Mouse (Mus musculus) embryo, embryonic 10 days (tissue): ENCODE measurements around the gene Lepr.

Source experiments
- DNase-seq: peaks from one replicate; pipeline ENCODE4 v3.0.0-alpha.2; 2015; ENCODE audit warnings: low spot score

The Lepr gene

GRCm38 (mm10) chr4:101717367-101718121 lies at the start of gene Lepr:
Gene Lepr (plus strand): TSS chr4:101717404.
- peak; percentile 43 for DNase-seq

DNA sequence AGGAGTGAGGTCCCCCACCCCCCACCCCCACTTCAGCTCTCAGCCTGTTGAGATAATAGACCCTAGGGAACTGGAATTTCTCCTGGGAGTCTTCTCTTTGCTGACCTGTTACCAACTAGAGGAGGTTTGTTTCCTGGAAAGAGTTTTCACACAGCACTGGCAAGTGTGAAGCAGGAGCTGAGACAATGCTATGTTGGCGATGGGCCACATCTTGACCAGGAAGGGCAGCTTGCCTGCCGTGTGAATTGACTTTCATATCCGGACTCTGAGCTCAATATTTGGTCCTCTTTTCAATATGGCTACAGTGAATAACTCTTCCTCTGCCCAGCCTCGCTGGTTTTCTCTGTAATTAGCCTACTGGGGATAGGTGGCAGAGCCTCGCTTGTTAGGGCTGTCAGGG lies 48.0 kb upstream of the Lepr start:
- no peak for DNase-seq

- no peak for DNase-seq
These were observed 47.4 kb upstream of the Lepr start for GRCm38 (mm10) chr4:101669811-101670210.

- no peak for DNase-seq
These were observed 42.4 kb upstream of the Lepr start for GRCm38 (mm10) chr4:101674790-101675189.

DNA sequence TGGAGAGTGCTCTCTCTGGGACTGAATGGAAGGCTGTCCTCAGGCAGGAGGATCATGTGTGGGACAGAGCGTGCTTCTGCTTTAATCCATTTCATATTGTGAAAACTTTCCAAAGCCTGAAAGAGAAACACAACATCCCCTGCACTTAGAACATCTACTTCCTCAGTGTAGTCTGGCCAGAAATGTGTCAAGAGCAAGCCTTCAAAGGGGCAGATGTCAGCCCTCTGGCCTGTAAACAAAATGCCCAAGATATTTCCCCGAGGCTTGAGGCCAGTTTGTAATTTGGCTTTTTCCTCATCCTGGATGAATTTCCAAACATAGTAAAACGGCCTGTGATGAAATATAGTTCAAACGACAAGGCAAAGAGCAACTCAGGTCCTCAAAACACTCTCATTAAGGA lies 41.5 kb upstream of the Lepr start:
- no peak for DNase-seq

- DNase-seq, result no peak
These were observed 34.6 kb upstream of the Lepr start for GRCm38 (mm10) chr4:101682620-101683019.

DNA sequence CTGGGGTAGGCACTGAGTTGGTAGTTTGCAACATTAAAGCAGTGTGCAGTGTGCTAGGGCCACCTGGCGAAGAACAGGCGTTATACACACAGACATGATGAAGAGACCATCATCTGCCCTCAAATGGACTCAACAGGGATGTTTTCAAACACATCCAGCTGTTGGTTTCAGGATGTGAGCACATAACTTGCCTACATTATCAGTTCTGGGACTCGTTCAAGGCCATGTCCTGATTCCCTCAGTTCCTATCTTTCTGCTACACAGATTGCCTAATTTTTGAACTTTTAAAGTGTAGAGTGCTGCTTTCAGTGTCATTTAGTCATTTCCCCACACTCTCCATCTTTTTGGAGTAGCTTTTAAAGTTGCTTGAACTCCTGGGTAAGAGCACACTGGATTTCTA lies 34.1 kb upstream of the Lepr start:
- DNase-seq, result no peak

DNA sequence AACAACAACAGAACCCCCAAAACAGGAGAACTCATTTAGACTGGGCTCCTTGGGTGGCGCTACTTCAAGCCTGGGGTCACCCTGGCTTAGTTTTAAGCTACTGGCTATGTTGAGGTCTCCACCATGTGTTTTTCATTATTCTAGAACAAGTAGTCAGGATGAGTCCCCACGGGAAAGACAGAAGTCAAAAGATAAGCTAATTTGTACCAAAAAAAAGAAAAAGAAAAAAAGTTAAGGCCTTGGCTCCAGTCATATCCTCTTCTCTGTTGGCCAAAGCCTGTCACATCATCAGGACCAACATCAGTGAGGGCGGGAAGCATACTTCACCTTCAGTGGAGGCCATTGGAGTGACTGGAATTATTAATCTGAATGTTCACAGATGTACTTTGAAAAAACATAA lies 32.4 kb upstream of the Lepr start:
- DNase-seq, result no peak

GRCm38 (mm10) chr4:101686227-101686810 lies 30.9 kb upstream of the Lepr start:
- no peak for DNase-seq

DNA sequence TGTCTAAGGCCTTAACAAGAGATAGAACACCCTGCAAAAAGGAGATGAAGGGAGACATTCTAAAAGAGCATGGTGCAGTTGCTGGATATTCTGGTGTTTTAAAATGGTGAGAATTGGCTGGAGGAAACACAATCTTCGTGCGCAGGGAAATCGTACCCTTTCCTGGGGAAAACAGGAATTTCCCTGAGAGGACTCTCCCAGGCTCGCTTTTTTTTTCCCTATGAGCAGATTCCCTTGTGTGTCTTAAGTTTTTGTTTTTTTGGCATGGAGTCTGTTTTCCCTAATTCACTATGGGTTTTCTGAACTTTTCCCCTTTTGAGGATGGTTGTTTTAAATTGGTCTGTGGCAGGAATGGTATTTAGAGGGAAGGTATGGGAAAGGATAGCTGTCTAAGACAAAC lies 28.0 kb upstream of the Lepr start:
- DNase-seq, result no peak

DNA sequence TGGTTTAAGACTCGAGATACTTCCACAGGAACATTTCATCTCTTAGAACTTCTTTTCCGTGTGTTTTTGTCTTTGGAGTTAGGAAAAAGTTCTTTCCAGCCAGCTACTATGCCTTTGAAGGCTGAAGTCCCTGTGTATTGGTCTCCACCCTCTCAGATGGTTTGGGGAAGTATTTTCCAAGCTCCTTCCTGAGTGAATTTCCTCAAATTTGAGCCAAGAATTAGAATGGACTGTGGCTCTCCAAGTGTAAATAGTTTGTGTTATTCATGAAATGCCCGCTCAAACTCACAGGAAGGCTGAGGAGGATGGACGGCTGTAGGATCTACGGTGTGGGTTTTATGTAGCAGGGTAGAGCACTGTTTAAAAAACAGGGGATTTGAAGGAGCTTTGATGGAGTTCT lies 27.6 kb upstream of the Lepr start:
- no peak for DNase-seq

DNA sequence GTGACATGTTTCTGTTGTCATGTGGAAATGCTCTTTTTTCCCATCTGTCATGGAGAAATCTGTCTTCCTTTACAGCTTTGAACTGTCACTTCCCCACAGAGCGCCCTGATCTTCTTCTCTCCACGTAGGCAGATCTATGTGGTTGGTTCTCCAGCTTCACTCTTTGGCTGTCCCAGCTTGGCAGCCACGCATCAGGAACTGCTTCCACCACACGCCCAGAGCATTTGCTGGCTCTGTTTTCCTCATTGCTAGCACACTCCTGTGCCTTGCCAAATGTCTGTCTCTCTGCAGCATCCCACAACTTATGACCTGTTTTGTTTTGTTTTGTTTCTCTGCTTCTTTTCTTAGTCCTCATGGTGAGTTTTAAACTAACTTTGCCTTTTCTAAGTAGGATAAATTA lies 24.3 kb upstream of the Lepr start:
- no peak for DNase-seq

GRCm38 (mm10) chr4:101694529-101694928 lies 22.7 kb upstream of the Lepr start:
- DNase-seq, result no peak

GRCm38 (mm10) chr4:101697236-101697635 lies 20.0 kb upstream of the Lepr start:
- DNase-seq, result no peak

GRCm38 (mm10) chr4:101699423-101699822 lies 17.8 kb upstream of the Lepr start:
- DNase-seq, result no peak

- no peak for DNase-seq
These were observed 16.1 kb upstream of the Lepr start for GRCm38 (mm10) chr4:101700892-101701640.

DNA sequence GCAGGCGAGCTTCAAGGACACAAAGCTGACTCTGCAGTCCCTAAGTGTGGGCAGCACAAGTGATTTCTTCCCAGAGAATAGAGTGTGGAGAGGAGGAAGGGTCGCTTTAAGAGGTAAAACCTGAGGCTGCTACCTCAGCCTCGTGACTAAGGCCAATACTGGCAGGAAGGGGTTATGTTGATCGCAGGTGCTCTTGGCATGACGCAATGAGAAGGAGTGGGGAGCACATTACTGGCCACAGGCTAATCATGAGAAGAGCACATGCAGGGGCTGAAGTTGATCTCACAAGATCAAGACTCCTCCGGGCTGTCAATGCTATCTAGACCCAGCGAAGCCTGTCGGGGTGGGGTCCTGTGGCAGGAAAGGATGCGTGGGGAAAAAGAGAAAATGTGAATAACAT lies 11.9 kb upstream of the Lepr start:
- DNase-seq, result no peak

DNA sequence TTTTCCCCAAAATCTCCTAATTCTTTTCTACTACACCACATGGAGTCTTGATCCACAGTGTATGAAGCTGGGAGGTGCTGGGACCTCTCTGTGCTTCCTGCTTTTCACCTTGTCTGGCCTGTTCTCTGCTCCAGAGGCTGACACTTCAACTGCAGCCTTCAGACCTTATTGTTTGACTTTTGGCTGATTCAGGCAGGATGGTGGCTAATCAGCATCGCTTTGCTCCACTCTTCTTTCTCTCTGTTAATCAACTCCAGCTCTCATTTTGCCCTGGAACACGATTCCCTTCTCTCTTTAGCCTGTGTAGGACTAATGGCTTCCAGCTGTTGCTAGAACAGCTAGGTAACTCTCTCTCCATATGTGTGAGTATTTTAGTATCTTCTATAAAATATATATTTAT lies 10.0 kb upstream of the Lepr start:
- DNase-seq, result peak; percentile 76

GRCm38 (mm10) chr4:101707953-101708352 lies 9.3 kb upstream of the Lepr start:
- peak; percentile 22 for DNase-seq

- DNase-seq, result no peak
These were observed 6.8 kb upstream of the Lepr start for GRCm38 (mm10) chr4:101710361-101710760.

DNA sequence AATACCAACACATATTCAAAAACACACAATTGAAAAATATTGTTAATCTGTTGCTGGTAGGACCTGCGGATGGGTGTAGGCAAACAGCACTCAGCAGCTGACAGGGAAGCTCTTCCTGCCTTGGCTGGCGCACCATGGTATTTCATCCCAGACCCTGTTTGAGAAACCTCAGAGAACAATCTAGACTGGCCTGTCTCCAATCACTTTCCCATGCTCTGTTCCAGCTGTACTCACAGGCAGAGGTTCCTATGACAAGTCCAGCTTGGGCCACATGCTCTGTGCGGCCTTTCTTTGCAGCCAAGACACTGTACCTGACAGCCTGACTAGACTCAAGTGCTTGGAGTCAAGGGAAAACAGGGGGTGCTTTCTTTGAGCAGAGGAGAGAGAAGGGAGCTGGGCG lies 6.1 kb upstream of the Lepr start:
- no peak for DNase-seq

GRCm38 (mm10) chr4:101712563-101712962 lies 4.6 kb upstream of the Lepr start:
- no peak for DNase-seq

GRCm38 (mm10) chr4:101715302-101715701 lies 1.9 kb upstream of the Lepr start:
- DNase-seq, result no peak
